Mouse (Mus musculus) spleen, adult 2 months (tissue): ENCODE results near the gene Acss1. TPM values are rescaled to one million over a fixed set of nuclear protein-coding genes. Genes with fewer than 3 reads are reported as not detected.

Experiments used
- DNase-seq, 2 experiments: peaks; one replicate each; pipeline versions ENCODE4 v3.0.0 to v3.0.0-alpha.2; 2012 to 2021; ENCODE audit warnings: low spot score in 2 of 2, low read depth in 1 of 2
- H3K27ac ChIP-seq: fragments of 200-500 bp; 2 replicates; pipeline ENCODE4 v1.5.1; 2012; ENCODE audit warnings: low read length, inconsistent platforms; ENCODE audit not compliant: insufficient read depth
- H3K27me3 ChIP-seq: fragments of 200-500 bp; 2 replicates; pipeline ENCODE4 v1.6.1; 2012; ENCODE audit warnings: mild to moderate bottlenecking, moderate library complexity, low read length, inconsistent platforms; ENCODE audit not compliant: control insufficient read depth, insufficient read depth
- H3K36me3 ChIP-seq: fragments of 200-500 bp; 2 replicates; pipeline ENCODE4 v1.6.1; 2012; ENCODE audit warnings: mild to moderate bottlenecking, low read length, inconsistent platforms; ENCODE audit not compliant: control insufficient read depth, insufficient read depth
- H3K4me1 ChIP-seq: fragments of 200-500 bp; 2 replicates; pipeline ENCODE4 v1.6.1; 2011; ENCODE audit warnings: inconsistent platforms; ENCODE audit not compliant: control insufficient read depth, insufficient read depth, insufficient read length
- H3K4me3 ChIP-seq: fragments of 200-500 bp; 2 replicates; pipeline ENCODE4 v1.5.1; 2011; ENCODE audit warnings: mild to moderate bottlenecking, inconsistent platforms; ENCODE audit not compliant: insufficient read depth, insufficient read length; ENCODE audit errors: extremely low read depth
- CTCF ChIP-seq: fragments of 200-500 bp; IDR thresholded peaks from 2 replicates; pipeline ENCODE4 v1.5.1; 2011; ENCODE audit warnings: mild to moderate bottlenecking, inconsistent platforms; ENCODE audit not compliant: insufficient read depth, insufficient read length, insufficient replicate concordance; ENCODE audit errors: extremely low read depth
- POLR2A ChIP-seq: fragments of 200-500 bp; IDR thresholded peaks from 2 replicates; pipeline ENCODE4 v1.6.1; 2011; ENCODE audit warnings: low read depth, low read length, inconsistent platforms
- WGBS: fragments of 180-500 bp; shearing (Covaris S2); methylation state at CpG from one replicate; pipeline ENCODE4 v1.1.7; 2018; 5-methylcytosine and 5-hydroxymethylcytosine counted together
- polyA plus RNA-seq: library from polyadenylated mRNA; depleted of rRNA; stranded (reverse); fragments of >200 nt; gene quantifications from 2 replicates; pipeline ENCODE4 v1.2.3, GENCODE M21; 2012

The Acss1 gene
- polyA plus RNA-seq, 1 experiment: 76.7 TPM

GRCm38 (mm10) chr2:150687871-150688540 is 19.7 kb upstream of the Acss1 start:
- Histone ChIP-seq H3K27me3 (peaks cover 14% of the 10 kb centered on the region), H3K4me1 (no peaks in the 10 kb centered on the region), H3K27ac (no peak overlapping the region), H3K36me3 (no peaks in the 10 kb centered on the region), H3K4me3 (no peak overlapping the region; the same call in 1 of the 2 replicates)
- TF ChIP-seq POLR2A: no peak
- no peak for TF ChIP-seq CTCF
- 6% methylated on average over 23 of the region's 23 CpGs for WGBS
- DNase-seq: no peak

- Histone ChIP-seq H3K4me3 (no peak overlapping the region), H3K36me3 (no peaks in the 10 kb centered on the region), H3K4me1 (no peaks in the 10 kb centered on the region), H3K27me3 (peaks cover 14% of the 10 kb centered on the region), H3K27ac (no peak overlapping the region)
- 85% methylated on average over 9 of the region's 9 CpGs for WGBS
- DNase-seq: no peak
- TF ChIP-seq POLR2A (no peak), CTCF (no peak)
Observed at GRCm38 (mm10) chr2:150685389-150685788, 17.1 kb upstream of the Acss1 start.

GRCm38 (mm10) chr2:150684451-150684850 is 16.2 kb upstream of the Acss1 start:
- Histone ChIP-seq H3K27ac (no peak overlapping the region), H3K4me3 (no peak overlapping the region), H3K4me1 (no peaks in the 10 kb centered on the region), H3K36me3 (no peaks in the 10 kb centered on the region), H3K27me3 (peaks cover 14% of the 10 kb centered on the region)
- 89% methylated on average over 12 of the region's 12 CpGs for WGBS
- TF ChIP-seq CTCF (no peak), POLR2A (no peak)
- DNase-seq: no peak

- 36% methylated on average over 4 of the region's 4 CpGs for WGBS
- Histone ChIP-seq H3K27ac (no peak overlapping the region), H3K36me3 (no peaks in the 10 kb centered on the region), H3K4me3 (no peak overlapping the region), H3K27me3 (no peaks in the 10 kb centered on the region), H3K4me1 (no peaks in the 10 kb centered on the region)
- TF ChIP-seq CTCF (no peak), POLR2A (no peak)
- no peak for DNase-seq
Observed at GRCm38 (mm10) chr2:150681581-150681980, 13.3 kb upstream of the Acss1 start.

GRCm38 (mm10) chr2:150678392-150678791 is 10.1 kb upstream of the Acss1 start:
- Histone ChIP-seq H3K4me3 (no peak overlapping the region), H3K27ac (no peak overlapping the region), H3K27me3 (no peaks in the 10 kb centered on the region), H3K36me3 (no peaks in the 10 kb centered on the region), H3K4me1 (peaks cover 11% of the 10 kb centered on the region)
- DNase-seq: peak in 1 of 2 experiments; percentile 70
- no peak for TF ChIP-seq POLR2A
- TF ChIP-seq CTCF: peak; percentile 71; the same call in 1 of the 2 replicates
- WGBS: under 1% methylated on average over 3 of the region's 3 CpGs

GRCm38 (mm10) chr2:150675525-150675924 is 7.2 kb upstream of the Acss1 start:
- Histone ChIP-seq H3K27me3 (no peaks in the 10 kb centered on the region), H3K27ac (no peak overlapping the region), H3K36me3 (no peaks in the 10 kb centered on the region), H3K4me1 (peaks cover 30% of the 10 kb centered on the region), H3K4me3 (no peak overlapping the region)
- WGBS: 17% methylated on average over 1 of the region's 1 CpGs
- TF ChIP-seq CTCF: no peak
- DNase-seq: no peak

GRCm38 (mm10) chr2:150674900-150675299 is 6.6 kb upstream of the Acss1 start:
- peak; percentile 72 to 73 for DNase-seq
- Histone ChIP-seq H3K27ac (peak overlapping the region; percentile 88), H3K4me3 (no peak overlapping the region), H3K4me1 (peaks cover 35% of the 10 kb centered on the region), H3K36me3 (no peaks in the 10 kb centered on the region), H3K27me3 (no peaks in the 10 kb centered on the region)
- peak; percentile 65; the same call in 1 of the 2 replicates for TF ChIP-seq CTCF
- TF ChIP-seq POLR2A: no peak
- WGBS: 1% methylated on average over 2 of the region's 2 CpGs
